Mouse (Mus musculus) kidney, adult 2 months (tissue): ENCODE results near the gene Mettl13.

ENCODE experiments used
- CTCF ChIP-seq: fragments of 200-500 bp; conservative IDR thresholded peaks from 2 replicates; pipeline ENCODE4 v1.5.1; 2011; ENCODE audit warnings: low read depth, mild to moderate bottlenecking, control low read depth, low read length, moderate library complexity, mixed read lengths; ENCODE audit not compliant: insufficient read depth, insufficient read length
- POLR2A ChIP-seq: fragments of 200-500 bp; IDR thresholded peaks from one replicate; pipeline ENCODE4 v1.6.1; 2011; ENCODE audit warnings: low read depth, low read length, control low read depth

GRCm38 (mm10) chr1:162508211-162509005, 39.9 kb downstream of the Mettl13 start:
- TF ChIP-seq CTCF (no peak), POLR2A (no peak)
